8 mouse cellular contexts compared by ENCODE assay signal in genomic region chr17:35469842-35470751, GRCm38 (mm10). TPM values are rescaled to one million over a fixed set of nuclear protein-coding genes. Genes with fewer than 3 reads are reported as not detected.
DNase-seq lines count a peak whose midpoint lies in the region; ATAC-seq and TF ChIP-seq lines count a peak whose summit lies in the region.

Gene H2-Q10, plus strand, starts transcription at chr17:35470089.

- peak within 1 kb of the TSS; percentile 94 for H3K4me2 ChIP-seq in heart, embryonic 15.5 days

- peaks cover 18% of the 10 kb centered on the region for H3K4me1 ChIP-seq in heart, embryonic 15.5 days (replicated peaks)

- ATAC-seq in Patski: peak; percentile 12
- ATAC-seq in heart, embryonic 15.5 days (replicated peaks; ENCODE audit: insufficient number of reproducible peaks, insufficient read depth, low FRiP score, low read depth): no peak

- TF ChIP-seq CTCF in Patski (IDR thresholded peaks at IDR 0.05): no peak

- peaks cover 15% of the 10 kb centered on the region for H3K27me3 ChIP-seq in Patski
- H3K27me3 ChIP-seq in heart, embryonic 15.5 days: peaks cover 45% of the 10 kb centered on the region

- H3K4me3 ChIP-seq in heart, embryonic 15.5 days: peak within 1 kb of the TSS; percentile 54

- H3K9ac ChIP-seq in heart, embryonic 15.5 days: 0 out of 2 replicates have a peak within 1 kb of the TSS, but pooled peaks have one; percentile 40

- WGBS in heart, embryonic 15.5 days: 2% methylated on average over 80 of the region's 80 CpGs

- CTCF ChIA-PET in Patski (lab: Charles Lee): no interaction called here

- POLR2A ChIA-PET in Patski (lab: Charles Lee): no interaction called here

- no peak for DNase-seq in adrenal gland, adult 18-20 months (ENCODE audit: low spot score in 2 of 2)
- DNase-seq in adrenal gland, postnatal 4 days (ENCODE audit: low spot score in 2 of 2): no peak
- no peak for DNase-seq in Patski (ENCODE audit: low read depth, low spot score)
- DNase-seq in kidney, postnatal 36 days: peak; percentile 55 to 75
- peak; percentile 33 for DNase-seq in naive thymus-derived CD4-positive, alpha-beta T cell, adult 2 months (ENCODE audit: low read depth)
- DNase-seq in gastrocnemius, postnatal 36 days: no peak
- DNase-seq in left cerebral cortex, postnatal 25 days (ENCODE audit: low spot score in 2 of 2): no peak

- in situ Hi-C loops in Patski (cut with MboI; ENCODE audit: low pct_unique_long_range_greater_than_20kb): no loop called here

- no peaks in the 10 kb centered on the region for H3K9me3 ChIP-seq in heart, embryonic 15.5 days (replicated peaks)

- H3K27ac ChIP-seq in heart, embryonic 15.5 days: no peak within 1 kb of the TSS

- intact Hi-C loops in gastrocnemius, postnatal 36 days (cut with DNase I): no loop called here
- intact Hi-C loops in left cerebral cortex, postnatal 25 days (cut with DNase I): no loop called here

- H3K36me3 ChIP-seq in heart, embryonic 15.5 days: no peaks in the 10 kb centered on the region

RNA-seq across cellular contexts. Expression of gene H2-Q10, which starts in this region (rescaled TPM):
- total RNA-seq in adrenal gland, adult 18-20 months (2021): 10 to 100 TPM; 11.3 to 19.5 TPM
- total RNA-seq in adrenal gland, postnatal 4 days (2021): 10 to 100 TPM in 1 of 2 experiments, 1 to 10 TPM in 1; 2.3 to 51.2 TPM
- 0.35 TPM for polyA plus RNA-seq in Patski (2021)
- polyA plus RNA-seq in heart, embryonic 15.5 days (2015; fragmentation: Nextera tagmentation; extraction: Ambion mirVana): 0.58 and 2.5 TPM in 2 replicates
- under 1 TPM; 0.10 to 0.13 TPM for total RNA-seq in gastrocnemius, postnatal 36 days (2021)
- total RNA-seq in left cerebral cortex, postnatal 25 days (2021): under 1 TPM; 0.09 to 0.39 TPM

Comparison
In these comparisons a context has a peak if more than half of its experiments do, and no peak if none do; other contexts are left out.
1. Peak in ATAC-seq in Patski; RNA of the gene not detected or under 1 TPM.
2. DNase-seq: peak in kidney, postnatal 36 days (2 of 2) and naive thymus-derived CD4-positive, alpha-beta T cell, adult 2 months (single experiment); none in adrenal gland, adult 18-20 months (0 of 2), adrenal gland, postnatal 4 days (0 of 2), Patski (single experiment), gastrocnemius, postnatal 36 days (0 of 2) and left cerebral cortex, postnatal 25 days (0 of 2).